Mouse (Mus musculus) liver, embryonic 14.5 days (tissue): ENCODE data around the gene BC005624.
"Not testable (repeated sequence)": the region's sequence is repeated elsewhere in the genome, so short reads cannot be mapped to it uniquely, and the experiment has no call there.

Source experiments
- CTCF ChIP-seq: IDR thresholded peaks from 2 replicates; pipeline ENCODE4 v1.5.1; 2016; ENCODE audit warnings: antibody characterized with exemption, low read depth, control low read depth
- EP300 ChIP-seq: IDR thresholded peaks from 2 replicates; pipeline ENCODE4 v1.6.1; 2016; ENCODE audit warnings: antibody characterized with exemption, low read depth

- not testable (repeated sequence) for TF ChIP-seq EP300, CTCF
Observed at GRCm38 (mm10) chr2:30930846-30931245, 51.2 kb downstream of the BC005624 start.
